Mouse (Mus musculus): ENCODE measurements around the gene Mob1b.

Gene Mob1b

GRCm38 (mm10) chr5:88764430-88764986 lies 43.9 kb downstream of the Mob1b start:
- in situ Hi-C loops (cut with MboI; ENCODE audit: low pct_unique_long_range_greater_than_20kb in 1 of 2, low sequenced_read_pairs in 2 of 2, unreplicated experiment in 1 of 2): no loop called here

GRCm38 (mm10) chr5:88764987-88765481 lies 44.4 kb downstream of the Mob1b start, which contains the start of gene Dck:
Dck (plus strand) TSS chr5:88764996.
- in situ Hi-C loops (cut with MboI; ENCODE audit: low pct_unique_long_range_greater_than_20kb in 1 of 2, low sequenced_read_pairs in 2 of 2, unreplicated experiment in 1 of 2): no loop called here

DNA sequence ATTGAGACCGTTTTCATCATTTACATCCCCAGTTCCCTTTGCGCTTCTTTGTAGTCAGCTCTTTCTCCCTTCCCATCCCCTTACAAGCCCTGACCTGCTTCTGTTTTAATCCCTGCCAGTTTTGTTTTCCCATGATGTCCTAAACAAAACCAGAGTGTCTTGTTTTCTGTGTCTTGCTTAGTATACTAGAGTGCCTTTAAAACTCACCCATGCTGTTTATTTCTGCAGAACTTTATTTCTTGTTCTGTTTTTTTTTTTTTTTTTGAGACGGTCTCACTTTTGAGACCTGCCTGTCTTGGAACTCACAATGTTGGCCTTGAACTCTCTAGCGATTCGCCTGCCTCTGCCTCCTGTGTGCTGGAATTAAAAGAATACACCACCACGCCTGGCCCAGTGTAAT lies 44.9 kb downstream of the Mob1b start:
- in situ Hi-C loops (cut with MboI; ENCODE audit: low pct_unique_long_range_greater_than_20kb in 1 of 2, low sequenced_read_pairs in 2 of 2, unreplicated experiment in 1 of 2): no loop called here

DNA sequence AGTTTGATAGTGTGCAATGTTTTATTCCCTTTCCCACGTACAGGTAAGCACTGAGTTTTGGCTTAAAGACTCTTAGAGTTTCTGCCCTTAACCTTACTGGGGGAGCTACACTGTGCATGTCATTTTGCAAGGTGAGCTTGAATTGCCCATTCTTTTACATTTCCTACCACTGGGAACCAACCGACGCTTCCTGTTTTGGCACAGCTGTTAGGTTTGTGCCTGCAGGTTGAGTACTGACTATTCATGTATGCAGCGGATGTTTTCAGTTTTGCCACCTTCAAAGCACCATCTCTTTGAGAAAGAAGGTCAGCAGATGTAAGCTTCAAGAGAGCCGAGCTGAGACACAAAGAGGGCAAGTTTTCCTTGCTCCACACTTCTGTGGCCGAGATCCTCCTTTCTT lies 45.5 kb downstream of the Mob1b start:
- in situ Hi-C loops (cut with MboI; ENCODE audit: low pct_unique_long_range_greater_than_20kb in 1 of 2, low sequenced_read_pairs in 2 of 2, unreplicated experiment in 1 of 2): no loop called here

DNA sequence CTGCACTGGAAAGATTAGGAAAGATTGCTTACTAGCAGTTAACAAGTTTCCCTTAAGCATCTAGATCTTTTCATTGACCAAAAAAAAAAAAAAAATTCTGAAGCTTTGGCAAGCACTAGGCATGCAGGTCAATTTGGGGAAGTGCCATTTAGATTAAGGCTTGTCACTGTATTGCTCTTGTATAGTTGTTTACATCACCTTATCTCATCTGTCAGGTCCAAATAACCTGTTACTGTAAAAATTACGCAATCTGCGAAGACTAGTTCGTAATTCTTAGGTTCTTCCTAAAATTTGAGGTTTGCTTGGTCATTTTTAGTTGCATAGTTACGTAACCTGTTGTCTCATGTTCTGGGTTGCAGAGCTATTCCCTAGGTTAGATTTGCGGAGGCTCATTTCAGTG lies 46.2 kb downstream of the Mob1b start:
- in situ Hi-C loops (cut with MboI; ENCODE audit: low pct_unique_long_range_greater_than_20kb in 1 of 2, low sequenced_read_pairs in 2 of 2, unreplicated experiment in 1 of 2): no loop called here

GRCm38 (mm10) chr5:88768201-88768600 lies 47.5 kb downstream of the Mob1b start:
- in situ Hi-C loops (cut with MboI; ENCODE audit: low pct_unique_long_range_greater_than_20kb in 1 of 2, low sequenced_read_pairs in 2 of 2, unreplicated experiment in 1 of 2): no loop called here

DNA sequence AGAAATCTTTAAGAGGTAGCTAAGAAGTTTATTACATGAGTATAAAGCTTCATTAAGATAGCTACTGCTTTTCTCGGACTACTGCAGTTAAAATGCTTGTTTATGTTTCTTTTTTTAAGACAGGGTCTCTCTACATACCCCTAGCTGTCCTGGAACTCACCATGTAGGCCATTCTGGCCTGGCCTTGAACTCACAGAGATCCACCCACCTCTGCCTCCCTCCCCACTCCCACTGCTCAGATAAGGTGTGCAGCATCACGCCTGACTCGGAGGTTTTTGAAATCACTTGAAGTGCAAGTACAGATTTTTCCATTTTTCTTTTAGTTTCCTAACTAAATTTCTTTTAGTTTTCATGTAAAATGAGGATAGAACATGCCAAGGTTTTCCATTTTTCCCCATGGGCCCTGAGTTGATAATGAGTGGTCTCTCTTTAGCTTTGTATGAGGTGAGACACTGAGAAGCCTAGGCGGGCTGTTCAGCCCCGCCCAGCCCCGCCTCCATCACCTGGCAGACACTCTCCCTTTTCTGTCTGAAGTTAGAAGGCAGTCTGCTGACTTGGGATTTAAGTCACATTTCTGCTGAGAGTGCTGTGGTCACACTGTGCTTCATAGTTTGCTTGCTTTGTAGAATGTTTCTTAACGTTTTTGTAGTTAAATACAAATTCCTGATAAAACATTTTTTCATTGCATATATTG lies 61.6 kb downstream of the Mob1b start:
- in situ Hi-C loops (cut with MboI; ENCODE audit: low pct_unique_long_range_greater_than_20kb in 1 of 2, low sequenced_read_pairs in 2 of 2, unreplicated experiment in 1 of 2): loop anchor here in 1 of 2 experiments (25.0 kb wide), 2 partner anchors 430 to 605 kb away; no protein-coding TSS in a partner anchor

- in situ Hi-C loops (cut with MboI; ENCODE audit: low pct_unique_long_range_greater_than_20kb in 1 of 2, low sequenced_read_pairs in 2 of 2, unreplicated experiment in 1 of 2): loop anchor here in 1 of 2 experiments (25.0 kb wide), 2 partner anchors 427 to 602 kb away; no protein-coding TSS in a partner anchor
Measured at GRCm38 (mm10) chr5:88785059-88785458, 64.4 kb downstream of the Mob1b start.

DNA sequence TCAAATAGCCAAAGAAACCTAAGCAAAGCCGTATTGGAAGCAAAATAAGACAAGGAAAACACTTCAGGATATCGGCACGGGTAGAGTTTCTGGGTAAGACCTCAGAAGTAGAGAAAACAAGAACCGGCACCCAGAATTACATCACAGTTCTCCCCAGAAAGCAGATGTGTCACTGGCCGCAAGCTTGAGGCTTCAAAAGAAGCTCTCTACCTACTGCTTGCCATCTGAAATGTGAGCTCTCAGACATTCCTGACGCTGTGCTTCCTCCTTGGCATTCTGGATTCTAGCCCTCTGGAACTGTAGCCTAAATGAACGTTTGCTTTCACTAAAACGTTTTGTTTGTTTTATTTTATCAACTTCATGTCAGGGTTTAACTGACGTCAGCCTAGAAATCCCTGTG lies 70.0 kb downstream of the Mob1b start:
- in situ Hi-C loops (cut with MboI; ENCODE audit: low pct_unique_long_range_greater_than_20kb in 1 of 2, low sequenced_read_pairs in 2 of 2, unreplicated experiment in 1 of 2): loop anchor here in 1 of 2 experiments (10.0 to 25.0 kb wide), 3 partner anchors 114 to 597 kb away; no protein-coding TSS in a partner anchor

DNA sequence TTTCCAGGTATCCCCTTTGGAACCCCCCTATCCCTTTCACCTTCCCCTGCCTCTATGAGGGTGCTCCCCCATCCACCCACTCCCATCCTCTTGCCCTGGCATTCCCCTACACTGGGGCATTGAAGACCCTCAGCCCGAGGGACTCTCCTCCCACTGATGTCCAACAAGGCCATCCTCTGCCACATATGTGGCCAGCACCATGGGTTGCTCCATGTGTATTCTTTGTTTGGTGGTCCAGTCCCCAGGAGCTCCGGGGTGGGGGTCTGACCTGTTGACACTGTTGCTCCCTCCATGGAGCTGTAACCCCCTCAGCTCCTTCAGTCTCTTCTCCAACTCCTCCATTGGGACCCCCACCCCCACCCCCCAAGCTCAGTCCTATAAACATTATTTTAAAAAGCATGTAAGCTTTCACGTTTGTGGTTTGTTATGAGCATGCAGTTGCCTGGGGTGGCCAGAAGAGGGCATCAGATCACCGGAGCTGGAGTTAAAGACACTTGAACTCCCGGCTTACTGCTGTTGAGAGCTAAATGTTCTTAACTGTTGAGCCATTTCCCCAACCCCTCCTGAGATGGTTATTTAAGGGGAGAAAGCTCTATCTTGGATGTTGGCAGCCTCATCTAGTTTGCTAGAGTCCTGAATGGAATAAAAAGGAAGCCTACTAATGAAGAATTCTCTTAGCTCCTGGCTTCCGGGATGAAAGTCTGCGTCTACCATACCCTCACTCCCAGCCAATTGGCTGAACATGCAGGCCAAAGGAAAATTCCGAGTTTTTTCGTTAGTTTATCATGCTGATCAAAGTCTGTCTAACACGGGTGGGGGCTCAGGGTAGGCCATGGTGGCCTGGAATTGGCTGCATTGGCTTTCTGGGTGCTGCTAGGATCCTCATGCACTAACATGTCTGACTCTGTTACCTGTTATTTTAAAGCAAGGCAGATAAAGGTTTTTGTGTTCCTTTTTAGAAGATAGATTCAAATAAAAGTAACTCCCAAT lies 70.9 kb downstream of the Mob1b start:
- in situ Hi-C loops (cut with MboI; ENCODE audit: low pct_unique_long_range_greater_than_20kb in 1 of 2, low sequenced_read_pairs in 2 of 2, unreplicated experiment in 1 of 2): loop anchor here in 1 of 2 experiments (10.0 to 25.0 kb wide), 3 partner anchors 113 to 596 kb away; no protein-coding TSS in a partner anchor

- in situ Hi-C loops (cut with MboI; ENCODE audit: low pct_unique_long_range_greater_than_20kb in 1 of 2, low sequenced_read_pairs in 2 of 2, unreplicated experiment in 1 of 2): loop anchor here in 1 of 2 experiments (10.0 to 25.0 kb wide), 3 partner anchors 111 to 594 kb away; no protein-coding TSS in a partner anchor
Measured at GRCm38 (mm10) chr5:88793676-88794075, 73.0 kb downstream of the Mob1b start.

- in situ Hi-C loops (cut with MboI; ENCODE audit: low pct_unique_long_range_greater_than_20kb in 1 of 2, low sequenced_read_pairs in 2 of 2, unreplicated experiment in 1 of 2): loop anchor here in 1 of 2 experiments (10.0 to 25.0 kb wide), 3 partner anchors 109 to 591 kb away; no protein-coding TSS in a partner anchor
Measured at GRCm38 (mm10) chr5:88795910-88796584, 75.4 kb downstream of the Mob1b start.

GRCm38 (mm10) chr5:88796588-88796987 lies 75.9 kb downstream of the Mob1b start:
- in situ Hi-C loops (cut with MboI; ENCODE audit: low pct_unique_long_range_greater_than_20kb in 1 of 2, low sequenced_read_pairs in 2 of 2, unreplicated experiment in 1 of 2): loop anchor here in 1 of 2 experiments (10.0 to 25.0 kb wide), 3 partner anchors 108 to 591 kb away; no protein-coding TSS in a partner anchor

GRCm38 (mm10) chr5:88797121-88797520 lies 76.5 kb downstream of the Mob1b start:
- in situ Hi-C loops (cut with MboI; ENCODE audit: low pct_unique_long_range_greater_than_20kb in 1 of 2, low sequenced_read_pairs in 2 of 2, unreplicated experiment in 1 of 2): loop anchor here in 1 of 2 experiments (10.0 to 25.0 kb wide), 3 partner anchors 108 to 590 kb away; no protein-coding TSS in a partner anchor

GRCm38 (mm10) chr5:88805616-88806015 lies 85.0 kb downstream of the Mob1b start:
- in situ Hi-C loops (cut with MboI; ENCODE audit: low pct_unique_long_range_greater_than_20kb in 1 of 2, low sequenced_read_pairs in 2 of 2, unreplicated experiment in 1 of 2): no loop called here

DNA sequence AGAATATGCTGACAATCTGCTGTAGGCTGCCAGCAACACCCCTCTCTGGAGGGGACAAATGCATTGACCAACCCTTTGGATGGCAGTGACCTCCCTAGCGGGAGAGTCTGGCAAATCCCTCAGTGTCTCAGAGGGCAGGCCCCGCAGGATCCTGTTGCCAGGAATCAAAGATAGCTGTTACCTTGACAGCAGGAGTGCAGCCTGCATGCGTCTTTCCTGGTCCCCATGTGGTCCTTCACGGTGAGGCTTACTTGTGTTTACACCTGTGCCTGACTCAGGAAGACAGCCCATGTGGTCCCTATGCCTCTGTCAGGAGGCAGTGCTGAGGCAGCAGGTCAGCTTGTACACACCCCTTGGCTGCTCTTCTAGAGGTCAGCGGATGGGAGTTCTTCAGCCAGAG lies 85.6 kb downstream of the Mob1b start:
- in situ Hi-C loops (cut with MboI; ENCODE audit: low pct_unique_long_range_greater_than_20kb in 1 of 2, low sequenced_read_pairs in 2 of 2, unreplicated experiment in 1 of 2): no loop called here

DNA sequence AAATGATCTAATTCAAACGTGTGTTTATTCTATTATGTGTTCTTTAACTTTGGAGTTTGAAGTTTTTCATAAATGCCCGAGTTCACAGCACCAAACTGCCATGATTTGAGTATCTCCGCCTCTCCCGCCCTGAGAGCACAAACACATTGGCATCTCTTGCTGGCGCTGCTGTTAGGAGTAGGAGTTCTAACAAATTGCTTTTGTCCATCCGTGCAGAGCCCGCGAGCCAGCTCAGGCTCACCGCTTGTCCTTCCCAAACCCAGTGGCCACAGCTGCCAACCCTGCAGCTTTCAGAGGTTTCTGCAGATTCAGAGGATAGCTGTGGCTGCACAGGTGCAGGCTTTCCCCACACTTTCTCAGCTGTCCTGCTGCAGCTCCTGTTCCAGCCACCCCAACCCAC lies 86.7 kb downstream of the Mob1b start:
- in situ Hi-C loops (cut with MboI; ENCODE audit: low pct_unique_long_range_greater_than_20kb in 1 of 2, low sequenced_read_pairs in 2 of 2, unreplicated experiment in 1 of 2): no loop called here

- in situ Hi-C loops (cut with MboI; ENCODE audit: low pct_unique_long_range_greater_than_20kb in 1 of 2, low sequenced_read_pairs in 2 of 2, unreplicated experiment in 1 of 2): no loop called here
Measured at GRCm38 (mm10) chr5:88813188-88813587, 92.5 kb downstream of the Mob1b start.

All from mouse embryonic stem cell (cell line).